Mouse (Mus musculus) liver, embryonic 14.5 days (tissue): ENCODE data around the gene Ikbke. TPM values are rescaled to one million over a fixed set of nuclear protein-coding genes. Genes with fewer than 3 reads are reported as not detected.
A peak's percentile ranks its signal among the peaks of the same experiment; 100 is the strongest.

Source experiments
- ATAC-seq: fragments of 200-750 bp; cut with Nextera tagmentation; 2 replicates; pipeline ENCODE4 v1.8.0; 2017; ENCODE audit warnings: moderate number of reproducible peaks, mild to moderate bottlenecking, moderate library complexity; ENCODE audit not compliant: insufficient read depth
- DNase-seq, 3 experiments: peaks; one replicate each; pipeline ENCODE4 v3.0.0-alpha.2; 2012 to 2013; ENCODE audit warnings: low read depth in 3 of 3, low spot score in 3 of 3
- H3K27ac ChIP-seq: fragments of 300-500 bp; sonication (generic); 2 replicates; pipeline ENCODE4 v1.5.1; 2014; ENCODE audit warnings: moderate library complexity, mild to moderate bottlenecking, control low read depth, inconsistent platforms
- H3K27me3 ChIP-seq: fragments of 300-500 bp; sonication (generic); 2 replicates; pipeline ENCODE4 v1.6.1; 2014; ENCODE audit warnings: mild to moderate bottlenecking, low read length, moderate library complexity; ENCODE audit not compliant: control insufficient read depth, insufficient read depth
- H3K36me3 ChIP-seq: fragments of 300-500 bp; sonication (generic); replicated peaks from 2 replicates; pipeline ENCODE4 v1.6.1; 2014; ENCODE audit warnings: low read depth; ENCODE audit not compliant: control insufficient read depth, insufficient read depth
- H3K4me1 ChIP-seq, 2 experiments: fragments of 200-500 bp in 1 of 2; fragments of 300-500 bp in 1 of 2; sonication (generic) in 1 of 2; replicated peaks; 2 replicates each; pipeline ENCODE4 v1.6.1; 2012 to 2014; ENCODE audit warnings: antibody characterized with exemption in 1 of 2, inconsistent platforms in 1 of 2, low read length in 1 of 2; ENCODE audit not compliant: control insufficient read depth in 2 of 2, insufficient read depth in 2 of 2
- H3K4me2 ChIP-seq: fragments of 300-500 bp; sonication (generic); 2 replicates; pipeline ENCODE4 v1.6.1; 2014; ENCODE audit warnings: low read depth, mild to moderate bottlenecking, control low read depth, moderate library complexity
- H3K4me3 ChIP-seq, 2 experiments: fragments of 200-500 bp in 1 of 2; fragments of 300-500 bp in 1 of 2; sonication (generic) in 1 of 2; 2 replicates each; pipeline ENCODE4 v1.5.1; 2012 to 2014; ENCODE audit warnings: low read depth in 2 of 2, low read length in 2 of 2, mild to moderate bottlenecking in 2 of 2, control low read depth in 1 of 2, inconsistent platforms in 1 of 2, moderate library complexity in 1 of 2; ENCODE audit not compliant: insufficient read depth in 1 of 2
- H3K9ac ChIP-seq: fragments of 300-500 bp; sonication (generic); replicated peaks from 2 replicates; pipeline ENCODE4 v1.6.1; 2014; ENCODE audit warnings: mild to moderate bottlenecking, control low read depth, moderate library complexity
- H3K9me3 ChIP-seq: fragments of 300-500 bp; sonication (generic); 2 replicates; pipeline ENCODE4 v1.6.1; 2016; ENCODE audit warnings: low read length, mixed read lengths; ENCODE audit not compliant: control insufficient read depth
- CTCF ChIP-seq: IDR thresholded peaks from 2 replicates; pipeline ENCODE4 v1.5.1; 2016; ENCODE audit warnings: antibody characterized with exemption, low read depth, control low read depth
- EP300 ChIP-seq: IDR thresholded peaks from 2 replicates; pipeline ENCODE4 v1.6.1; 2016; ENCODE audit warnings: antibody characterized with exemption, low read depth
- WGBS: fragments of 180-500 bp; shearing (Covaris S2); extraction: QIAGEN DNeasy Blood & Tissue Kit; methylation state at CpG from one replicate; pipeline ENCODE4 v1.1.7; 2014; ENCODE audit not compliant: insufficient replicate concordance; 5-methylcytosine and 5-hydroxymethylcytosine counted together
- polyA plus RNA-seq, 2 experiments: library from polyadenylated mRNA; depleted of rRNA in 1 of 2; stranded (reverse) in 1 of 2; unstranded in 1 of 2; fragments of >200 nt; fragmentation: Nextera tagmentation in 1 of 2; extraction: Ambion mirVana in 1 of 2; gene quantifications; 2 replicates each; pipeline versions ENCODE4 v1.2.1 to v1.2.3; 2012 to 2014

Gene Ikbke
- polyA plus RNA-seq, 2 experiments: 4.9 to 6.4 TPM

DNA sequence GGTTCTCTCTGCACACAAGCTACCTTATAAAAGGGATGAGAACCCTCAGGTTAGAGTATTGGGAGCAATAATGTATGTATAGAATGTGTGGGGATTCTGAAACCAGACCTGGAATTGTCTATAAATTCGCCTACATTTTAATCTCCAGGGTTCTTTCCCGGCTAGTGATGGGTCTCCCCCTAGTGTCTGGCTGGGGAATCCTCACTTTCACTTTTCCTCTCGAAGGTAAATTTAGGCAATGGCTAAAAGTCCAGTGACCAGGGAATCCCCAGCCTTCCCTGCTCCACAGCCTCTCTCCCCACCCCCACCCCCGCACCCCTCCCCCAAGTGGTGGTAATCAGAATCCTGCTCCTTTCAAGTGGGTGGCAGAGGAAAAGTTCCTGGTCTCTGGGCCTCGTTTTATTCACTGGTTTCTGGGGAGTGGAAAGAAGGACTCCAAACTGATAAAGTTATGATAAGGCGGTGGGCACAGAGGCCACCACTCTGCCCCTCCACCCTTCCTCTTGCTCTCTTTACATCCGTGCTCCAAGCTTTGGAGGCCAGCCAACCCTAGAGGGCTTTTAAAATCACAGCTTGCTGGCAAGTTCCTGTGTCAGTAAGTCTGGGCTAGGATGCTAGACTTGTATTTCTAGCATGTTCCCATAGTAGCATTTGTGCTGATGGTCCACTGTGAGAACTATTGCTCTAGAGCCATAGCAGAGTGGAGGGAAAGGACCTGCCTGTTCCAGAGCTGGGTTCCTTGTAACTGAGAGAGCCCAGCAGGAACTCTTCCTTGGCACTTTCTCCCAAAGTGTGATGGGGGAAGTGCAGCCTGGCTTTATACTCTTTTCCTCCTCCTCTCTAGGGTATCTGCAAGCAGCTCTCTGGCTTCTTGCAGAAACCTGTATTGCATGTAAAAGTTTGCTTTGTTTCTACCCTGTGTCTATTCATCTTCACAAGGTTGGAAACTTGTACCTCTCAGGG is 32.7 kb downstream of the Ikbke start:
- Histone ChIP-seq H3K9me3 (no peaks in the 10 kb centered on the region), H3K4me3 (no peak overlapping the region), H3K4me2 (peak overlapping the region; percentile 63), H3K36me3 (no peaks in the 10 kb centered on the region), H3K27ac (no peak overlapping the region), H3K9ac (no peak overlapping the region), H3K27me3 (peaks cover 31% of the 10 kb centered on the region), H3K4me1 (peaks cover 0 to 3% of the 10 kb centered on the region in 2 experiments; a peak in 1 of 4 replicates)
- no peak for ATAC-seq
- DNase-seq: peak in 1 of 3 experiments; percentile 5
- 5% methylated on average over 7 of the region's 7 CpGs for WGBS
- TF ChIP-seq CTCF (peak; percentile 46; the same call in 1 of the 2 replicates), EP300 (no peak)

DNA sequence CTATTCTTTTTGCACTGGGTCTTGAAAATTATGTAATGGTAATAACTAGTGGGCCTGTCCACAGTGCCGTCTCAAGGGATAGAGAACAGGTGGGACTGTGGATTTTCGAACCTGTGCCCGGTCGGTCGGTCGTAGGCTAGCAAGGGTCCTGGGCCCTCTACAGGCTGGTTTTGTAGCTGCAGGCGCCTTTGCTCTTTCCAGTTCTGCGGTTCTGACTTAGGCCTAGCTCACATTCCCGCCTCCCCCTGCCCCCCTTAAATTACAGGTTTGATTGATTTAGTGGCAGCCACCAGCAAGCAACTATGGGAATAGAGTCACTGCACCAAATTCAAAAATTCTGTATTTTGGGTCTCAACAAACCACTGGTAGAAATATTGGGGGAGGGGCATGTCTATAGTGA is 33.5 kb downstream of the Ikbke start:
- H3K27ac ChIP-seq: no peak overlapping the region
- H3K4me3 ChIP-seq: peak overlapping the region; percentile 48 to 54; a peak in 2 of 4 replicates
- no peak for DNase-seq
- TF ChIP-seq CTCF (peak; percentile 60), EP300 (no peak)
- peaks cover 0 to 3% of the 10 kb centered on the region in 2 experiments; a peak in 1 of 4 replicates for H3K4me1 ChIP-seq
- H3K9ac ChIP-seq: no peak overlapping the region
- no peaks in the 10 kb centered on the region for H3K9me3 ChIP-seq
- WGBS: 7% methylated on average over 9 of the region's 9 CpGs
- no peaks in the 10 kb centered on the region for H3K36me3 ChIP-seq
- peak overlapping the region; percentile 63 for H3K4me2 ChIP-seq
- H3K27me3 ChIP-seq: peaks cover 31% of the 10 kb centered on the region
- no peak for ATAC-seq

- ATAC-seq: peak; percentile 65
- under 1% methylated on average over 60 of the region's 60 CpGs for WGBS
- no peak within 1 kb of the TSS for H3K9ac ChIP-seq
- H3K4me2 ChIP-seq: peak within 1 kb of the TSS; percentile 63
- H3K36me3 ChIP-seq: no peaks in the 10 kb centered on the region
- peaks cover 31% of the 10 kb centered on the region for H3K27me3 ChIP-seq
- peaks cover 0 to 3% of the 10 kb centered on the region in 2 experiments; a peak in 1 of 4 replicates for H3K4me1 ChIP-seq
- DNase-seq: peak in 1 of 3 experiments; percentile 1
- H3K27ac ChIP-seq: no peak within 1 kb of the TSS
- H3K9me3 ChIP-seq: no peaks in the 10 kb centered on the region
- TF ChIP-seq EP300: no peak
- no peak for TF ChIP-seq CTCF
- H3K4me3 ChIP-seq: peak within 1 kb of the TSS; percentile 48 to 54
These were observed 34.1 kb downstream of the Ikbke start, which contains the start of gene Rassf5 for GRCm38 (mm10) chr1:131245089-131245856. Gene Rassf5 (minus strand): TSS chr1:131245258.

- H3K27ac ChIP-seq: no peak overlapping the region
- no peak for TF ChIP-seq EP300
- TF ChIP-seq CTCF: no peak
These were observed 34.8 kb downstream of the Ikbke start for GRCm38 (mm10) chr1:131244536-131245088.

More at GRCm38 (mm10) chr1:131244536-131245088, 34.8 kb downstream of the Ikbke start:
- Histone ChIP-seq H3K4me2 (peak overlapping the region; percentile 63), H3K27me3 (peaks cover 31% of the 10 kb centered on the region), H3K4me1 (peaks cover 0 to 3% of the 10 kb centered on the region in 2 experiments; a peak in 1 of 4 replicates), H3K36me3 (no peaks in the 10 kb centered on the region), H3K9ac (no peak overlapping the region), H3K9me3 (no peaks in the 10 kb centered on the region), H3K4me3 (peak overlapping the region; percentile 48 to 54)
- ATAC-seq (peak; percentile 14; the same call in 1 of the 2 replicates), DNase-seq (no peak)
- WGBS: 3% methylated on average over 51 of the region's 57 CpGs
